Mouse (Mus musculus) intestine, embryonic 16.5 days (tissue): ENCODE measurements at regions not wholly inside any gene's neighbourhood (a gene's known extent, or its start where the extent isn't known, plus 50 kb on each side); places are given as distances from the start of the nearest gene placed in this dataset.

Experiments used
- ATAC-seq: fragments of 200-750 bp; cut with Nextera tagmentation; 2 replicates; pipeline ENCODE4 v1.8.0; 2017; ENCODE audit warnings: moderate TSS enrichment, moderate library complexity
- H3K27ac ChIP-seq: fragments of 300-500 bp; sonication (generic); 2 replicates; pipeline ENCODE4 v1.5.1; 2014; ENCODE audit warnings: mild to moderate bottlenecking, low read length
- H3K27me3 ChIP-seq: fragments of 300-500 bp; sonication (generic); replicated peaks from 2 replicates; pipeline ENCODE4 v1.6.1; 2014; ENCODE audit warnings: low read length, control low read depth, mixed read lengths; ENCODE audit not compliant: control insufficient read depth, insufficient read depth
- H3K36me3 ChIP-seq: fragments of 300-500 bp; sonication (generic); 2 replicates; pipeline ENCODE4 v1.6.1; 2014; ENCODE audit warnings: low read length, control low read depth; ENCODE audit not compliant: control insufficient read depth, insufficient read depth
- H3K4me1 ChIP-seq: fragments of 300-500 bp; sonication (generic); 2 replicates; pipeline ENCODE4 v1.6.1; 2014; ENCODE audit warnings: low read length, control low read depth, mixed read lengths; ENCODE audit not compliant: control insufficient read depth, insufficient read depth
- H3K4me2 ChIP-seq: fragments of 300-500 bp; sonication (generic); 2 replicates; pipeline ENCODE4 v1.6.1; 2014; ENCODE audit warnings: low read depth, low read length, control low read depth
- H3K4me3 ChIP-seq: fragments of 300-500 bp; sonication (generic); 2 replicates; pipeline ENCODE4 v1.5.1; 2014; ENCODE audit warnings: mild to moderate bottlenecking, low read length
- H3K9ac ChIP-seq: fragments of 300-500 bp; sonication (generic); 2 replicates; pipeline ENCODE4 v1.6.1; 2014; ENCODE audit warnings: low read depth, low read length
- H3K9me3 ChIP-seq: fragments of 300-500 bp; sonication (generic); 2 replicates; pipeline ENCODE4 v1.6.1; 2016; ENCODE audit warnings: low read length, control low read depth; ENCODE audit not compliant: control insufficient read depth
- WGBS: fragments of 180-500 bp; shearing (Covaris S2); extraction: QIAGEN DNeasy Blood & Tissue Kit; methylation state at CpG from one replicate; pipeline ENCODE4 v1.1.7; 2014; 5-methylcytosine and 5-hydroxymethylcytosine counted together

- no peak for ATAC-seq
- Histone ChIP-seq H3K27ac (no peak overlapping the region), H3K4me1 (peaks cover 4% of the 10 kb centered on the region), H3K9me3 (no peaks in the 10 kb centered on the region; the same call in 1 of the 2 replicates), H3K36me3 (no peaks in the 10 kb centered on the region), H3K27me3 (no peaks in the 10 kb centered on the region), H3K4me3 (no peak overlapping the region), H3K4me2 (no peak overlapping the region), H3K9ac (no peak overlapping the region)
- 62% methylated on average over 10 of the region's 10 CpGs for WGBS
These were observed 138.1 kb upstream of the Mvb12b start for GRCm38 (mm10) chr2:34025715-34026360.

- WGBS: 69% methylated on average over 5 of the region's 5 CpGs
- Histone ChIP-seq H3K4me2 (no peak overlapping the region), H3K4me3 (no peak overlapping the region)
These were observed 129.4 kb upstream of the Mvb12b start for GRCm38 (mm10) chr2:34017142-34017453.

GRCm38 (mm10) chr2:34016350-34017141 lies 128.8 kb upstream of the Mvb12b start:
- Histone ChIP-seq H3K9me3 (no peaks in the 10 kb centered on the region), H3K27me3 (no peaks in the 10 kb centered on the region), H3K27ac (no peak overlapping the region), H3K4me3 (no peak overlapping the region), H3K9ac (no peak overlapping the region; the same call in 1 of the 2 replicates), H3K4me1 (no peaks in the 10 kb centered on the region), H3K36me3 (no peaks in the 10 kb centered on the region), H3K4me2 (no peak overlapping the region)
- ATAC-seq: no peak
- 52% methylated on average over 20 of the region's 20 CpGs for WGBS

More at GRCm38 (mm10) chr2:34017142-34017453, 129.4 kb upstream of the Mvb12b start:
- no peak overlapping the region; the same call in 1 of the 2 replicates for H3K9ac ChIP-seq
- no peaks in the 10 kb centered on the region for H3K4me1 ChIP-seq
- H3K27ac ChIP-seq: no peak overlapping the region
- no peaks in the 10 kb centered on the region for H3K36me3 ChIP-seq
- H3K27me3 ChIP-seq: no peaks in the 10 kb centered on the region
- ATAC-seq: no peak
- no peaks in the 10 kb centered on the region; the same call in 1 of the 2 replicates for H3K9me3 ChIP-seq

- ATAC-seq: no peak
- Histone ChIP-seq H3K4me1 (no peaks in the 10 kb centered on the region), H3K4me2 (no peak overlapping the region), H3K27ac (no peak overlapping the region), H3K9me3 (no peaks in the 10 kb centered on the region), H3K4me3 (no peak overlapping the region), H3K9ac (no peak overlapping the region), H3K27me3 (no peaks in the 10 kb centered on the region), H3K36me3 (no peaks in the 10 kb centered on the region)
- WGBS: 91% methylated on average over 7 of the region's 7 CpGs
These were observed 127.9 kb upstream of the Mvb12b start for GRCm38 (mm10) chr2:34015640-34015995.

- no peaks in the 10 kb centered on the region for H3K36me3 ChIP-seq
- WGBS: 80% methylated on average over 8 of the region's 8 CpGs
- no peak for ATAC-seq
- H3K4me3 ChIP-seq: no peak overlapping the region
- no peak overlapping the region for H3K9ac ChIP-seq
- no peak overlapping the region for H3K27ac ChIP-seq
- H3K4me1 ChIP-seq: no peaks in the 10 kb centered on the region
- H3K4me2 ChIP-seq: no peak overlapping the region
- no peaks in the 10 kb centered on the region for H3K27me3 ChIP-seq
- H3K9me3 ChIP-seq: no peaks in the 10 kb centered on the region
These were observed 127.3 kb upstream of the Mvb12b start for GRCm38 (mm10) chr2:34014868-34015639.

- Histone ChIP-seq H3K4me1 (no peaks in the 10 kb centered on the region), H3K9me3 (no peaks in the 10 kb centered on the region), H3K27me3 (no peaks in the 10 kb centered on the region), H3K4me3 (no peak overlapping the region), H3K4me2 (no peak overlapping the region), H3K27ac (no peak overlapping the region), H3K9ac (no peak overlapping the region), H3K36me3 (no peaks in the 10 kb centered on the region)
- no peak for ATAC-seq
- WGBS: 68% methylated on average over 1 of the region's 1 CpGs
These were observed 122.4 kb upstream of the Mvb12b start for GRCm38 (mm10) chr2:34010166-34010565.

GRCm38 (mm10) chr2:34007916-34008315 lies 120.2 kb upstream of the Mvb12b start:
- H3K4me1 ChIP-seq: no peaks in the 10 kb centered on the region
- no peaks in the 10 kb centered on the region for H3K27me3 ChIP-seq
- H3K4me2 ChIP-seq: no peak overlapping the region
- no peaks in the 10 kb centered on the region for H3K36me3 ChIP-seq
- no peaks in the 10 kb centered on the region for H3K9me3 ChIP-seq
- H3K27ac ChIP-seq: no peak overlapping the region
- H3K9ac ChIP-seq: no peak overlapping the region
- H3K4me3 ChIP-seq: no peak overlapping the region
- 93% methylated on average over 7 of the region's 7 CpGs for WGBS
- no peak for ATAC-seq

- Histone ChIP-seq H3K36me3 (no peaks in the 10 kb centered on the region), H3K9me3 (no peaks in the 10 kb centered on the region), H3K27ac (no peak overlapping the region), H3K9ac (no peak overlapping the region), H3K4me1 (no peaks in the 10 kb centered on the region), H3K4me2 (no peak overlapping the region), H3K4me3 (no peak overlapping the region), H3K27me3 (no peaks in the 10 kb centered on the region)
- 96% methylated on average over 7 of the region's 7 CpGs for WGBS
- no peak for ATAC-seq
These were observed 109.4 kb upstream of the Mvb12b start for GRCm38 (mm10) chr2:33997106-33997505.

- no peak for ATAC-seq
- no peak overlapping the region for H3K27ac ChIP-seq
- no peak overlapping the region for H3K9ac ChIP-seq
- H3K9me3 ChIP-seq: no peaks in the 10 kb centered on the region
- H3K4me2 ChIP-seq: no peak overlapping the region
- WGBS: 89% methylated on average over 2 of the region's 2 CpGs
- H3K4me3 ChIP-seq: no peak overlapping the region
- H3K27me3 ChIP-seq: no peaks in the 10 kb centered on the region
- H3K36me3 ChIP-seq: no peaks in the 10 kb centered on the region
- no peaks in the 10 kb centered on the region for H3K4me1 ChIP-seq
These were observed 108.6 kb upstream of the Mvb12b start for GRCm38 (mm10) chr2:33996331-33996730.
